Mouse (Mus musculus): Measurements from ENCODE around the gene Katnbl1. TPM values are rescaled to one million over a fixed set of nuclear protein-coding genes. Genes with fewer than 3 reads are reported as not detected.
A peak's percentile ranks its signal among the peaks of the same experiment; 100 is the strongest.

The Katnbl1 gene
- polyA plus RNA-seq, 2 experiments: 6.5 to 20.0 TPM

GRCm38 (mm10) chr2:112429665-112430064, 50.7 kb downstream of the Katnbl1 start:
- no peak overlapping the region for H3K4me2 ChIP-seq (ENCODE audit: low read depth)
- peaks cover 0 to 4% of the 10 kb centered on the region in 2 experiments; a peak in 2 of 4 replicates for H3K4me1 ChIP-seq (replicated peaks; ENCODE audit: control insufficient read depth in 2 of 2, insufficient read depth in 2 of 2, low read length in 1 of 2)
- no peak overlapping the region for H3K9ac ChIP-seq (replicated peaks)
- DNase-seq (ENCODE audit: low read depth in 3 of 3, low spot score in 3 of 3) (no peak), ATAC-seq (ENCODE audit: insufficient read depth) (no peak)
- no peak overlapping the region for H3K27ac ChIP-seq
- 72% methylated on average over 4 of the region's 4 CpGs for WGBS (ENCODE audit: insufficient replicate concordance)
- H3K9me3 ChIP-seq (ENCODE audit: control insufficient read depth, low read length): no peaks in the 10 kb centered on the region
- H3K27me3 ChIP-seq (ENCODE audit: control insufficient read depth, insufficient read depth, low read length): no peaks in the 10 kb centered on the region
- no peaks in the 10 kb centered on the region for H3K36me3 ChIP-seq (replicated peaks; ENCODE audit: control insufficient read depth, insufficient read depth, low read depth)
- TF ChIP-seq EP300 (IDR thresholded peaks at IDR 0.05; ENCODE audit: low read depth) (no peak), CTCF (IDR thresholded peaks at IDR 0.05; ENCODE audit: low read depth) (no peak)
- H3K4me3 ChIP-seq (ENCODE audit: insufficient read depth in 1 of 2, low read depth in 2 of 2, low read length in 2 of 2): no peak overlapping the region

- Histone ChIP-seq H3K4me3 (ENCODE audit: insufficient read depth in 1 of 2, low read depth in 2 of 2, low read length in 2 of 2) (no peak overlapping the region), H3K9ac (replicated peaks) (no peak overlapping the region), H3K27ac (no peak overlapping the region), H3K27me3 (ENCODE audit: control insufficient read depth, insufficient read depth, low read length) (no peaks in the 10 kb centered on the region), H3K36me3 (replicated peaks; ENCODE audit: control insufficient read depth, insufficient read depth, low read depth) (no peaks in the 10 kb centered on the region), H3K9me3 (ENCODE audit: control insufficient read depth, low read length) (no peaks in the 10 kb centered on the region), H3K4me2 (ENCODE audit: low read depth) (no peak overlapping the region), H3K4me1 (replicated peaks; ENCODE audit: control insufficient read depth in 2 of 2, insufficient read depth in 2 of 2, low read length in 1 of 2) (peaks cover 0 to 2% of the 10 kb centered on the region in 2 experiments; a peak in 2 of 4 replicates)
- DNase-seq (ENCODE audit: low read depth in 3 of 3, low spot score in 3 of 3) (no peak), ATAC-seq (ENCODE audit: insufficient read depth) (no peak)
- 40% methylated on average over 5 of the region's 5 CpGs for WGBS (ENCODE audit: insufficient replicate concordance)
- TF ChIP-seq EP300 (IDR thresholded peaks at IDR 0.05; ENCODE audit: low read depth) (no peak), CTCF (IDR thresholded peaks at IDR 0.05; ENCODE audit: low read depth) (no peak)
These were observed 51.4 kb downstream of the Katnbl1 start for GRCm38 (mm10) chr2:112430403-112430802.

DNA sequence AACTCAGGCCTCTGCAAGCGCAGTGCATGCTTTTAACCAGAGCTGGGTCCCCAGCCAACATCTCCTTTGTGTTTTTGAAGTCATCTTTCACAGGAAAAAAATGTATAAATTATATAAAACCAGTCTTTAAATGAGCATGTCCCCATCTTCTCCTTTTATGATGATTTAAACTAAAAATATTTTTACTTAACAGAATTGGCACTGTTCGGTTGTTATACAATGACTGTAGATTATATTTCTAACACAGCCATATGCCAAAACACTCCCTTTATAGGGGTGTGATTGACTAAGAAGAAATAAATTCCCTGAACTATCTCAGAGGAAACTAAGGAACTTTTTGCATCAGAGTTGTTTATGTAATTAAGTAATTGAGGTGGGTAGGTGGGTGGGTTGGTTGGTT, 53.5 kb downstream of the Katnbl1 start:
- DNase-seq (ENCODE audit: low read depth in 3 of 3, low spot score in 3 of 3) (no peak), ATAC-seq (ENCODE audit: insufficient read depth) (no peak)
- 66% methylated on average over 2 of the region's 2 CpGs for WGBS (ENCODE audit: insufficient replicate concordance)
- Histone ChIP-seq H3K9me3 (ENCODE audit: control insufficient read depth, low read length) (no peaks in the 10 kb centered on the region), H3K36me3 (replicated peaks; ENCODE audit: control insufficient read depth, insufficient read depth, low read depth) (no peaks in the 10 kb centered on the region), H3K4me1 (replicated peaks; ENCODE audit: control insufficient read depth in 2 of 2, insufficient read depth in 2 of 2, low read length in 1 of 2) (no peaks in the 10 kb centered on the region; a peak in 2 of 4 replicates), H3K27ac (no peak overlapping the region), H3K4me2 (ENCODE audit: low read depth) (no peak overlapping the region), H3K27me3 (ENCODE audit: control insufficient read depth, insufficient read depth, low read length) (no peaks in the 10 kb centered on the region), H3K9ac (replicated peaks) (no peak overlapping the region), H3K4me3 (ENCODE audit: insufficient read depth in 1 of 2, low read depth in 2 of 2, low read length in 2 of 2) (no peak overlapping the region)
- TF ChIP-seq CTCF (IDR thresholded peaks at IDR 0.05; ENCODE audit: low read depth) (no peak), EP300 (IDR thresholded peaks at IDR 0.05; ENCODE audit: low read depth) (no peak)

DNA sequence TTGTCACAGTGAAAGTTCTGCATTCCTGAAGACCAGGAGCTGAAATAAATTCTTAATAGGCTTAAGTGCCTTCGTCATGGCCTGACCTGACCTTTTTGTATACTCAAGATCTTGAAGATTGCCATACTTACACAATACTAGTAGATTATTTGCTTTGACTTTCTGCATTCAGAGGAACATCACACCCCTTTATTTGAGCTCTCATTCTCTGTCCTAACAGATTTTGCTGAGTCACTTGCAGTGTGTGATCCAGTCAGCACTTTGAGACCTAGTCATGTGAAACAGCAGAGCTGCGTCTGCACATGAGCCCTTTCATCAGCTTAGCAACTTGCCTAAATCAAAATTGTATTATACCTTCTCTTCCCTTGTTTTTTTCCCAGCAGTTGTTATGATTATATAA, 54.3 kb downstream of the Katnbl1 start:
- no peaks in the 10 kb centered on the region; a peak in 2 of 4 replicates for H3K4me1 ChIP-seq (replicated peaks; ENCODE audit: control insufficient read depth in 2 of 2, insufficient read depth in 2 of 2, low read length in 1 of 2)
- TF ChIP-seq EP300 (IDR thresholded peaks at IDR 0.05; ENCODE audit: low read depth) (no peak), CTCF (IDR thresholded peaks at IDR 0.05; ENCODE audit: low read depth) (no peak)
- H3K36me3 ChIP-seq (replicated peaks; ENCODE audit: control insufficient read depth, insufficient read depth, low read depth): no peaks in the 10 kb centered on the region
- no peak overlapping the region for H3K4me2 ChIP-seq (ENCODE audit: low read depth)
- no peak overlapping the region for H3K27ac ChIP-seq
- no peaks in the 10 kb centered on the region for H3K9me3 ChIP-seq (ENCODE audit: control insufficient read depth, low read length)
- ATAC-seq (ENCODE audit: insufficient read depth) (0 out of 2 replicates have a peak, but pooled peaks have one; percentile 37), DNase-seq (ENCODE audit: low read depth in 3 of 3, low spot score in 3 of 3) (peak; percentile 30 to 38 (median 33))
- no peak overlapping the region for H3K9ac ChIP-seq (replicated peaks)
- no peaks in the 10 kb centered on the region for H3K27me3 ChIP-seq (ENCODE audit: control insufficient read depth, insufficient read depth, low read length)
- 48% methylated on average over 2 of the region's 2 CpGs for WGBS (ENCODE audit: insufficient replicate concordance)
- H3K4me3 ChIP-seq (ENCODE audit: insufficient read depth in 1 of 2, low read depth in 2 of 2, low read length in 2 of 2): no peak overlapping the region

GRCm38 (mm10) chr2:112436292-112436691, 57.3 kb downstream of the Katnbl1 start:
- H3K9me3 ChIP-seq (ENCODE audit: control insufficient read depth, low read length): no peaks in the 10 kb centered on the region
- 63% methylated on average over 4 of the region's 4 CpGs for whole genome bisulfite sequencing (ENCODE audit: insufficient replicate concordance)
- no peaks in the 10 kb centered on the region for H3K36me3 ChIP-seq (replicated peaks; ENCODE audit: control insufficient read depth, insufficient read depth, low read depth)
- no peak for TF ChIP-seq CTCF (IDR thresholded peaks at IDR 0.05; ENCODE audit: low read depth)
- no peak for TF ChIP-seq EP300 (IDR thresholded peaks at IDR 0.05; ENCODE audit: low read depth)
- no peak overlapping the region for H3K4me2 ChIP-seq (ENCODE audit: low read depth)
- no peak overlapping the region for H3K4me3 ChIP-seq (ENCODE audit: insufficient read depth in 1 of 2, low read depth in 2 of 2, low read length in 2 of 2)
- H3K9ac ChIP-seq (replicated peaks): no peak overlapping the region
- ATAC-seq (ENCODE audit: insufficient read depth): no peak
- no peak overlapping the region for H3K27ac ChIP-seq
- H3K27me3 ChIP-seq (ENCODE audit: control insufficient read depth, insufficient read depth, low read length): no peaks in the 10 kb centered on the region
- H3K4me1 ChIP-seq (replicated peaks; ENCODE audit: control insufficient read depth in 2 of 2, insufficient read depth in 2 of 2, low read length in 1 of 2): no peaks in the 10 kb centered on the region; a peak in 2 of 4 replicates
- no peak for DNase-seq (ENCODE audit: low read depth in 3 of 3, low spot score in 3 of 3)

Measured in liver, embryonic 14.5 days (tissue).